Mouse (Mus musculus) c-Kit-positive CD71-positive TER-119-negative erythroid progenitor cells, embryonic 14.5 days (primary cell): ENCODE results near the gene Vmn2r108.
"Not testable (repeated sequence)": the region's sequence is repeated elsewhere in the genome, so short reads cannot be mapped to it uniquely, and the experiment has no call there.

Experiments used
- DNase-seq: peaks from one replicate; pipeline ENCODE4 v3.0.0-alpha.2; 2013; ENCODE audit warnings: low read depth

Gene Vmn2r108

GRCm38 (mm10) chr17:20481231-20481630 is at the start of gene Vmn2r108:
TSS of gene Vmn2r108 (minus strand) at chr17:20481331.
- DNase-seq, result no peak

DNA sequence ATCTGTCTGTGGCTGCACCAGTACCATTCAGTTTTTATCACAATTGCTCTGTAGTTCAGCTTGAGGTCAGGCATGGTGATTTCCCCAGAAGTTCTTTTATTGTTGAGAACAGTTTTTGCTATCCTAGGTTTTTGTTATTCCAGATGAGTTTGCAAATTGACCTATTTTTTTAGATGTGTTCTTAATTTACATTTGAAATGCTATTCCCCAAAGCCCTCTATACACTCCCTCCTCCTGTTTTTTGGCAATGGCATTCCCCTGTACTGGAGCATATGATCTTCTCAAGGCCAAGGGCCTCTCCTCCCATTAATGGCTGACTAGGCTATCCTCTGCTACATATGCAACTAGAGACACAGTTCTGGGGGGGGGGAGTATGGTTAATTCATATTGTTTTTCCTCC is 27.1 kb upstream of the Vmn2r108 start:
- not testable (repeated sequence) for DNase-seq

- DNase-seq, result no peak
Observed at GRCm38 (mm10) chr17:20497858-20498257, 16.7 kb upstream of the Vmn2r108 start, which contains the start of gene Vmn1r225. TSS of gene Vmn1r225 (plus strand) at chr17:20498158.

DNA sequence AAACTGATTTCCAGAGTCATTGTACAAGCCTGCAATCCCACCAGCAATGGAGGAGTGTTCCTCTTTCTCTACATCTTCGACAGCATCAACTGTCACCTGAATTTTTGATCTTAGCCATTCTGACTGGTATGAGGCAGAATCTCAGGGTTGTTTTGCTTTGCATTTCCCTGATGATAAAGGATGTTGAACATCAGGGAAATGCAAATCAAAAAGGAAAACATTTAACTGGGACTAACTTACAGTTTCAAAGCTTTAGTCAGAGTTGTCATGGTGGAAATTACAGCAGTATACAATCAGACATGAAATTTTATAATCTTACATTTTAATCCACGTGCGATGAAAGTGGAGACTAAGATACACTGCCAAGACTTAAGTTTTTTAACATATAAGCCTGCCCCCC is 7.8 kb downstream of the Vmn2r108 start:
- no peak for DNase-seq

GRCm38 (mm10) chr17:20439263-20439662 is 41.9 kb downstream of the Vmn2r108 start:
- DNase-seq, result no peak

DNA sequence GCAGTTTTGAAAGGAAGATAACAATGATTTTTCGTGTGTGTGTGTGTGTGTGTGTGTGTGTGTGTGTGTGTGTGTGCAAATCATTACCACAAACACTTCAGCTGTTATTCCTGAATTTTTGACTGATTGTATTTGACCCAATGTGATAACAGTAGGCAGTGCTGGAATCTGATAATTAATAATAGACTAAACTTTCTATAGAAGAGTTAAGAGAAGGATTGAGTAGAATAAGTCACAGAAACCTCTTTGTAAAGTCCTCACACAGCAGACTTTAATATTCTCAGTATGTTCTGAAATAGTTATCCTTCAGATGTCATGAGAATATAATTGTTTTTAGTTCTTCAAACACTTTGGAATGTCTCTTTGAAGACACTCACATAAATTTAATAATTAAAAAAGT is 67.3 kb downstream of the Vmn2r108 start, which contains the start of gene Vmn1r224:
TSS of gene Vmn1r224 (plus strand) at position 301 of the 400 bp plus-strand sequence.
- DNase-seq, result no peak
